Mouse (Mus musculus): ENCODE measurements around the gene Actrt3. TPM values are rescaled to one million over a fixed set of nuclear protein-coding genes. Genes with fewer than 3 reads are reported as not detected.
A peak's percentile ranks its signal among the peaks of the same experiment; 100 is the strongest.
"Not testable (repeated sequence)": the region's sequence is repeated elsewhere in the genome, so short reads cannot be mapped to it uniquely, and the experiment has no call there.

The Actrt3 gene
- polyA plus RNA-seq, 1 experiment, result not detected

- Histone ChIP-seq H3K27me3 (ENCODE audit: control insufficient read depth, insufficient read depth, insufficient read length) (no peaks in the 10 kb centered on the region), H3K4me3 (no peak overlapping the region), H3K36me3 (ENCODE audit: control insufficient read depth, insufficient read depth) (no peaks in the 10 kb centered on the region), H3ac (ENCODE audit: control insufficient read depth, insufficient read length) (no peak overlapping the region), H3K79me2 (ENCODE audit: control insufficient read depth, insufficient read depth) (no peaks in the 10 kb centered on the region), H3K4me2 (ENCODE audit: low read depth) (no peak overlapping the region)
- TF ChIP-seq USF1 (IDR thresholded peaks at IDR 0.05; ENCODE audit: low read depth) (no peak), CEBPB (IDR thresholded peaks at IDR 0.05; ENCODE audit: insufficient read depth, poor library complexity, severe bottlenecking) (no peak), E2F4 (IDR thresholded peaks at IDR 0.05; ENCODE audit: insufficient read depth) (no peak), REST (IDR thresholded peaks at IDR 0.05; ENCODE audit: insufficient read depth, insufficient read length) (no peak), POLR2AphosphoS2 (IDR thresholded peaks at IDR 0.05; ENCODE audit: insufficient read length, low read depth) (no peak), MYOG (IDR thresholded peaks at IDR 0.05; ENCODE audit: control insufficient read depth in 1 of 3, insufficient read depth in 1 of 3, insufficient read length in 2 of 3, low read depth in 2 of 3) (no peak), MAX (IDR thresholded peaks at IDR 0.05; ENCODE audit: low read depth) (no peak), MYOD1 (IDR thresholded peaks at IDR 0.05; ENCODE audit: control insufficient read depth in 1 of 3, insufficient read length in 2 of 3, low read depth in 2 of 3) (no peak), TCF3 (IDR thresholded peaks at IDR 0.05; ENCODE audit: insufficient read length, low read depth) (no peak), POLR2A (IDR thresholded peaks at IDR 0.05; ENCODE audit: insufficient read length, low read depth) (no peak), TCF12 (IDR thresholded peaks at IDR 0.05; ENCODE audit: insufficient read depth, poor library complexity, severe bottlenecking) (no peak), SRF (IDR thresholded peaks at IDR 0.05; ENCODE audit: control insufficient read depth, insufficient read length, low read depth) (no peak)
Observed at GRCm38 (mm10) chr3:30593719-30594485, 5.8 kb downstream of the Actrt3 start.

- Histone ChIP-seq H3ac (ENCODE audit: control insufficient read depth, insufficient read length) (no peak overlapping the region), H3K27me3 (ENCODE audit: control insufficient read depth, insufficient read depth, insufficient read length) (no peaks in the 10 kb centered on the region), H3K4me3 (no peak overlapping the region), H3K79me2 (ENCODE audit: control insufficient read depth, insufficient read depth) (no peaks in the 10 kb centered on the region), H3K36me3 (ENCODE audit: control insufficient read depth, insufficient read depth) (no peaks in the 10 kb centered on the region), H3K4me2 (ENCODE audit: low read depth) (no peak overlapping the region)
- TF ChIP-seq CEBPB (IDR thresholded peaks at IDR 0.05; ENCODE audit: insufficient read depth, poor library complexity, severe bottlenecking) (no peak), MYOG (IDR thresholded peaks at IDR 0.05; ENCODE audit: control insufficient read depth in 1 of 3, insufficient read depth in 1 of 3, insufficient read length in 2 of 3, low read depth in 2 of 3) (no peak), TCF3 (IDR thresholded peaks at IDR 0.05; ENCODE audit: insufficient read length, low read depth) (no peak), USF1 (IDR thresholded peaks at IDR 0.05; ENCODE audit: low read depth) (no peak), SRF (IDR thresholded peaks at IDR 0.05; ENCODE audit: control insufficient read depth, insufficient read length, low read depth) (no peak), POLR2A (IDR thresholded peaks at IDR 0.05; ENCODE audit: insufficient read length, low read depth) (no peak), TCF12 (IDR thresholded peaks at IDR 0.05; ENCODE audit: insufficient read depth, poor library complexity, severe bottlenecking) (no peak), E2F4 (IDR thresholded peaks at IDR 0.05; ENCODE audit: insufficient read depth) (no peak), MYOD1 (IDR thresholded peaks at IDR 0.05; ENCODE audit: control insufficient read depth in 1 of 3, insufficient read length in 2 of 3, low read depth in 2 of 3) (no peak), MAX (IDR thresholded peaks at IDR 0.05; ENCODE audit: low read depth) (no peak), REST (IDR thresholded peaks at IDR 0.05; ENCODE audit: insufficient read depth, insufficient read length) (no peak), POLR2AphosphoS2 (IDR thresholded peaks at IDR 0.05; ENCODE audit: insufficient read length, low read depth) (no peak)
Observed at GRCm38 (mm10) chr3:30592418-30592853, 7.3 kb downstream of the Actrt3 start.

GRCm38 (mm10) chr3:30588865-30589264 is 10.9 kb downstream of the Actrt3 start:
- TF ChIP-seq E2F4 (IDR thresholded peaks at IDR 0.05; ENCODE audit: insufficient read depth), result no peak
- TF ChIP-seq TCF3 (IDR thresholded peaks at IDR 0.05; ENCODE audit: insufficient read length, low read depth), result no peak
- TF ChIP-seq MAX (IDR thresholded peaks at IDR 0.05; ENCODE audit: low read depth), result no peak
- TF ChIP-seq USF1 (IDR thresholded peaks at IDR 0.05; ENCODE audit: low read depth), result peak; percentile 30
- Histone ChIP-seq H3ac (ENCODE audit: control insufficient read depth, insufficient read length) (no peak overlapping the region), H3K4me2 (ENCODE audit: low read depth) (no peak overlapping the region), H3K36me3 (ENCODE audit: control insufficient read depth, insufficient read depth) (no peaks in the 10 kb centered on the region), H3K4me3 (no peak overlapping the region), H3K79me2 (ENCODE audit: control insufficient read depth, insufficient read depth) (no peaks in the 10 kb centered on the region), H3K27me3 (ENCODE audit: control insufficient read depth, insufficient read depth, insufficient read length) (no peaks in the 10 kb centered on the region)

- Histone ChIP-seq H3K27me3 (ENCODE audit: control insufficient read depth, insufficient read depth, insufficient read length) (no peaks in the 10 kb centered on the region), H3K4me2 (ENCODE audit: low read depth) (no peak overlapping the region), H3K4me3 (no peak overlapping the region), H3ac (ENCODE audit: control insufficient read depth, insufficient read length) (no peak overlapping the region), H3K36me3 (ENCODE audit: control insufficient read depth, insufficient read depth) (no peaks in the 10 kb centered on the region), H3K79me2 (ENCODE audit: control insufficient read depth, insufficient read depth) (no peaks in the 10 kb centered on the region)
- TF ChIP-seq MYOD1 (IDR thresholded peaks at IDR 0.05; ENCODE audit: control insufficient read depth in 1 of 3, insufficient read length in 2 of 3, low read depth in 2 of 3) (no peak), POLR2A (IDR thresholded peaks at IDR 0.05; ENCODE audit: insufficient read length, low read depth) (no peak), USF1 (IDR thresholded peaks at IDR 0.05; ENCODE audit: low read depth) (no peak), CEBPB (IDR thresholded peaks at IDR 0.05; ENCODE audit: insufficient read depth, poor library complexity, severe bottlenecking) (no peak), MAX (IDR thresholded peaks at IDR 0.05; ENCODE audit: low read depth) (no peak)
Observed at GRCm38 (mm10) chr3:30573549-30573948, 26.2 kb downstream of the Actrt3 start.

- H3K79me2 ChIP-seq (ENCODE audit: control insufficient read depth, insufficient read depth); H3K4me2 ChIP-seq (ENCODE audit: low read depth); H3K4me3 ChIP-seq; H3ac ChIP-seq (ENCODE audit: control insufficient read depth, insufficient read length); H3K27me3 ChIP-seq (ENCODE audit: control insufficient read depth, insufficient read depth, insufficient read length); H3K36me3 ChIP-seq (ENCODE audit: control insufficient read depth, insufficient read depth): not testable (repeated sequence)
Observed at GRCm38 (mm10) chr3:30566333-30566732, 33.4 kb downstream of the Actrt3 start.
